Mouse (Mus musculus) spleen, postnatal 4 days (tissue): ENCODE measurements at regions not wholly inside any gene's neighbourhood (a gene's known extent, or its start where the extent isn't known, plus 50 kb on each side); places are given as distances from the start of the nearest gene placed in this dataset.

Source experiments
- DNase-seq, 2 experiments: peaks; one replicate each; pipeline ENCODE4 v3.0.0; 2022; ENCODE audit warnings: low spot score in 2 of 2

DNA sequence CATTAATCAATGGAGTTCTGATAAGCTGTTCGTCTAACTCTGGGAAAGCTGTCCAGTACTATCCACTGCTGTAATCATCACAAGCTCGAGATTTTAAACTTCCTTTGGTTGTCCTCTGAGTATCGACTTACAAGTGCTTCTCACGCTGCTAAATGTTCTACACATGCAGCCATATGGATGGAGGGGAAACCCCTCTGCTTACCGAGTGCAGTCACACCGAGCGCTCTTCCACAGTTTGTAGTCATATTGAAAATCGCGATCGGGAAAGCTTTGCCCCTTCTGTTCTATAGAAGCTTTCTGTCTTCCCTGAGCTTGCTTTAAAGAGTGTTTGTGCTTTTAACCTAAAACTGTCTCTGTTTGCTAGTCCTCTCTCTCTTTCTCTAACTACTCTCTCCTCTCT is 57.8 kb downstream of the Degs1 start:
- peak in 1 of 2 experiments; percentile 35 for DNase-seq

DNA sequence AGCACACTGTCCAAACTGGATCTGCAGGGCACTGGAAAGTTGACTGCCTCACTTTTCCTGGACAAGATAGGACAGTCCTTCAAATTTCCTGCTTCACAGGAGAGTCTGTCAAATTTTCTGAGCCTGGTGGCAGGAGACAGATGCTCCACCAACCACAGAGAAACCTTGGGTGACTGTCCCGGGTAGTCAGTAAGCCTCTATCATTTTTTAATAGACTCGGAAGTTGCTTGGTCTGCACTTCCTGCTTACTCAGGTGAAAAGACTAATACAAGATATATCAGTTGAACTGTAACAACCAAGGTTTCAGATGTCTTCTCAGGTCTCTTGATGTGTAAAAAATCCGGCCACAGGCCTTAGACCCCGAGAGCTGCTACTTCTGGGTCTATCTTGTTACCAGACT is 58.8 kb downstream of the Degs1 start:
- peak in 1 of 2 experiments; percentile 10 for DNase-seq
